Mouse (Mus musculus): Measurements from ENCODE around the gene Scn8a.

DNA sequence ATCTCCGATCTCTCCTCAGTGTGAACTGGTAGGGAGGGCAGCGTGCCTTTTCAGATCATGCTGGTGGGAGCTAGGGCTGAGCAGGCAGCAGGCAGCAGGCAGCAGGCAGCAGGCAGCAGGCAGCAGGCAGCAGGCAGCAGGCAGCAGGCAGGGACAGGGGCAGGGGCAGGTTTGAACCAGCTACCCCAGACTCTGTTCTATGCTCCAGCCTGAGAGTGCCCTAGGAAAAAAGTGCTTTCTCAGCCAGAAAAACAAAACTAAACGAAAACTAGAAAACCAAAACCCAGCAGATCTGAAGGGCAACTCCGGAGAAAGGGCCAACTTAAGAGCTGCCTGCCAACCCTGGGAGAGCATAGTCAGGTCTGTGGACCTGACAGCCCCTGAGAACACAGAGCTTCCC, 199.0 kb downstream of the Scn8a start:
- TF ChIP-seq GATA1 (IDR thresholded peaks at IDR 0.05; ENCODE audit: borderline replicate concordance, low read length) (no peak), FLI1 (IDR thresholded peaks at IDR 0.05; ENCODE audit: low read length) (no peak)

All from megakaryocyte, embryonic 14.5 days (primary cell).